Mouse (Mus musculus) R1 (cell line): ENCODE results near the gene Nab2.

Source experiments
- DNase-seq: peaks from one replicate; pipeline ENCODE4 v3.0.0-alpha.2; 2018; ENCODE audit warnings: low read depth, low spot score

The Nab2 gene

GRCm38 (mm10) chr10:127615591-127615990 lies 52.8 kb downstream of the Nab2 start:
- DNase-seq, result no peak

GRCm38 (mm10) chr10:127615034-127615374 lies 53.4 kb downstream of the Nab2 start:
- DNase-seq, result no peak

GRCm38 (mm10) chr10:127614236-127615033 lies 53.9 kb downstream of the Nab2 start:
- no peak for DNase-seq

- DNase-seq, result no peak
Measured at GRCm38 (mm10) chr10:127612079-127612775, 56.1 kb downstream of the Nab2 start.
